Mouse (Mus musculus): ENCODE data around the gene Nell1.

The Nell1 gene

DNA sequence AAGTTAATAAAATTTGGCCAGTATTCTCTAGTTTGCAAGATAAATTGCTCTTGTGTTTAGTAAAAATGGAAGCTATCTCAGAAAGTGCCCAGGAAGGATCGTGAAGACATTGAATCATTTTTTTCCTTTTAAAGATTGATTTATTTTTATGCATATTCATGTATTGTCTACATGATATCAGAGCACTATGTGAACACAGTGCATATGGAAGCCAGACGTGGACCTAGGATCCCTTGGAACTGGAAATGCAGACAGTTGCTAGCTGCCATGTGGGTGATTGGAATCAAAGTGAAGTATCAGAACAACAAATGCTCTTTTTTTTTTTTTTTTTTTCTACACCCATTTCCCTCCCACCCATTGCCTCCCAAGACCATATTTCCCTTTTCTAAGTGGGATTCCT lies 79.0 kb downstream of the Nell1 start:
- no peak for DNase-seq

DNA sequence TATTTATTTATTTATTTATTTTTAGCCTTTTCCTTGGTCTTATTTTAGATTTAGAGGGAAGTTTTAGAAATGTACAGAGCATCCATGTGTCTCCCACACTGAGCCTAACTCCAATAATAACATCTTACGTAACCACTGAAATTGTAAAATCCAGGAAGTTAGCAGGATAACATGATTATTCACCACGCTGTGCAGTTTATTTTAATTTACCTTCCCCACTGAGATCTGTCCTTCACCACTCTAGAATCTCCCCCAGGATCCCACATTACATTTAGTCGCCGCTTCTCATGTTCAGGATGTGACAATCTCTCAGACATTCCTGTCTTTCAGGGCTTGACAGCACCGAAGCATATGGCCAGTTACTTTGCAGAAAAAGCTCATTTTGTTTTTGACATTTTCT lies 119.8 kb downstream of the Nell1 start:
- DNase-seq: no peak

DNA sequence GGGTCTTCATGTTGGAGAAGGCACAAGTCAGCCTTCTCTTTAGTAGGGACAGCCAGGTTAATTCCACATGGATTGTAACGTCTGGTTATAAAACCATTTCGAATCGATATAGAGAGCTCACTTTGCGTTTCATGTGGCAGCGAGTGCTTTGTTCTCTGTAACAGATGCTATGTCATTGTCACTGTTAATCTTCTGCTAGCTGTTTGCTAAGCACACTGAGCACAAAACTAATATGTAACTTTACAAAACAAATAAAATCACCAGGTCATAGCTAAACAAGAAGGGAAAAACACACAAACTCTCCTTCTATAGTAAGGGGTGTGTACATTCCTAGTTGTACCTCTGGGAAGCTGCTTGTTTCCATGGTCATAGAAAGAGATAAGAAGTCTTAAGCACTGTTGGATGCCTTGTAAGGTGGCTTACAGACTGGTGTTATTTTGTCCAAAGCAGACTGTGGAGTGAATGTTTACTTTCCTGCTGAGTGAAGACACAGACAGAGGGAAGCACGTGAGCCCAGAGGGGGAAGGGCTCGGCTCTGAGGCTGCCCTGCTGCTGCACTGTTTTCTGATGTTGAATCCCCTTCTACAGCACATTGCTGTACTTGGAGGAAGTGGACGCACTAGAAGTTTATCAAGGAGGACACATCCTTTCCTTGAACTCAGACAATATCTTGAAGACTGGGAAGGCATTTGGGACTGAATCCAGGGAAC lies 131.1 kb downstream of the Nell1 start:
- DNase-seq: no peak

DNA sequence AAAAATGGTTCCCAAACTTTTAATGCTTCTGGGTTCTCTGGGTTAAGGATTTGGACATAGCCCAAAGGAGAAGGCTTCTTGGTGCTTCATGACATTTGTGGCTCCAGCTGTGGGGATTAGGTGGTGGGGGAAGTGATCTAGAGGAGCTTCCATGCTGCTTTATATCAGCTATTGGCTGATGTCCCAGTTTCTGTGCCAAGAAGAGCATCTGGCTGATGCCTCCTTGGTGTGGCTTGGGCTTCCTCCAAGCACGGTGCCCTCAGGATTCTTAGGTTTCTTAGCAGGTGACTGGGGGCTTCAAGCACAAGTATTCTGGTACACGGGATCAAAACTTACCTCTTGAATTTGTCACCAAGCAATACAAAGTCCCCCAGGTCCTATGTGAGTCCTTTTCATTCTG lies 132.6 kb downstream of the Nell1 start:
- no peak for DNase-seq

DNA sequence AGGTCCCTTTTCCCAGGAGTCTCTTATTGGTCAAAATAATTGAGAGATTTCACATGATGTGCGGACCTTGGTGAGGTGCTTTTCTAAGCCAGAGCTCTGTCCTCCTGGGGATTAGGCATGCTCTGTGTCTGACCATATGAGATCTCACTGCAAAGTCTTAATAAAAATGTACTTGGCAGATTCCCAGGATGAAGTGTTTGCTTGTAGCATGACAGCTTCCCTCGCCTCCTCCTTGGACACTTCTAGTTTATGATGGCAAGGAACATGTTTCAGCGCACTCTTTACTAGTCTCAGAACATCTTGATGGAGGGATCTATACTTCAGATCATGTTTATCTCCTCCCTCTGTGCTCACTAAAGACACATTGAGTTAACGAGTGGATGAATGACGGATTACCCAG lies 143.7 kb downstream of the Nell1 start:
- no peak for DNase-seq

DNA sequence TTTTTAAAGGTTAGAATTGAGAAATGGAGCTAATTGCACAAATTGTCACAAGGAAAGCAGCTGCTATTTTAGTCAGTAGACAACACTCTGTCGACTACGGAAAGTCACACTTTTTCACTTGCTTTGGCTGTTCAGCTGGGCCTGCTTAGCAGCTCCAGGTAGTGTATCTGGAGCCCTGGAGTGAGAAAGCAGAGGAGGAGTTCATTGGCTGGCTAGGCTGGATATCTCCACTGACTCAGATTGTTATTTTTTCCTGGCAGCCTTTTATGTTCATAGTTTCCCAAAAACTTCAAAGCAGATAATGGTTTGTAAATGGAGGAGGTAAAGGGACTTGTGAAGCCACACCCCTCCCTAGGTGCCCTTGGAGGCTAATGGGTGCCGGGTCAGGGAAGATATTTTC lies 163.0 kb downstream of the Nell1 start:
- DNase-seq: no peak

DNA sequence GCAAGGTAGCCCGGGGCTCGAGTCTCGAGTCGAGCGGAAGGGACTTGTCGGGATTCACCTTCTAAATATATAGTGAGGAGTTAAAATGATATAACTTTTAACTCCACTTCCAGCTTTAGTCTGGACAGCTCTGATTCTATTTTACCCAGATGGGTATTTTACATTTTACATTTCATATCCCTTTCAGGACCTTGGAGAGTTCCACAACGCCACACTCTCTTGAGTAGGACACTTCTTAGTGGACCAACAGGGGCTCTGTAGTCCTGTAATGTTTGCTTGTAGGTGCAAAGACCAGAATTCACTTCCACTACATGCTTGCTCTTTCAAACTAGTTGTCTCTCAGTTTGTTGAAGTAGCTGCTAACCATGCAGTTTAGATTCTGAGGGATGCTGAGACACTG lies 174.7 kb downstream of the Nell1 start:
- no peak for DNase-seq

DNA sequence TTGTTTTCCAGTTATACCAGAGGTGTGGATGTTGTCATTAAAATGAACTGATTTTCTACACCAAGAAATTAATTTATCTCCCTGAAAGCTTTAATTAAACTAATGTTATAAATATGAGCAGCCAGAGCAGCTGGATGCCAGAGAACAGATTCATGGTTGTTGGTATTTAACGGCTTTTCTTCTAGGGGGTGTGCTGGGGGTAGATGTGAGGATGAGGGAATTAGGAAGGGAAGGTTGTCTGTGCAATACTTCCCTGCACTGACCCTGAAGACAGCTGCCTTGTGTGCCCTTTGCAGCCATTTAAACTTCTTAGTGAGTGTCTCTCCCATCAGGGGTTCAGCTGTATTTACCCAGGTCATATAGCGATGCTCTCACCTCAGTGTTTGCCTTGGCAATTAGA lies 176.2 kb downstream of the Nell1 start:
- DNase-seq: no peak

DNA sequence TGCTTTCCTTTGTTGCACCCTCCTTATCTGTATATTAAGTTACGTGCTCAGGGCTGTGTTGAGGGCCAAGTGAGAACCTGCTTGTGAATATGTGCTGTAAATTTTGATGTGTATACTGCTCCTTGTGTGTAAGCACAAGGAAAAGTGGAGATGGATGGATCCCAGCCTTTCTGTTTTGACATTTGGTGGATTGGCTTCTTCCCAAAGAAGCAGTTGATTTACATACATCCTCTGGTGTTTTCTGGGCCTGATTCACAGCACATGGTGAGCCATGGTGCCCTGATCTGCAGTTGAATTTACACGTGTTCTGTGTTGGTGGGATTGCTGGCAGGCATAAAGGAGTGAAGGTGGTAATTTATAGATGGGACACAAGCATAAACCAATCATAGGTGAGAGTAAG lies 179.0 kb downstream of the Nell1 start:
- DNase-seq: no peak

DNA sequence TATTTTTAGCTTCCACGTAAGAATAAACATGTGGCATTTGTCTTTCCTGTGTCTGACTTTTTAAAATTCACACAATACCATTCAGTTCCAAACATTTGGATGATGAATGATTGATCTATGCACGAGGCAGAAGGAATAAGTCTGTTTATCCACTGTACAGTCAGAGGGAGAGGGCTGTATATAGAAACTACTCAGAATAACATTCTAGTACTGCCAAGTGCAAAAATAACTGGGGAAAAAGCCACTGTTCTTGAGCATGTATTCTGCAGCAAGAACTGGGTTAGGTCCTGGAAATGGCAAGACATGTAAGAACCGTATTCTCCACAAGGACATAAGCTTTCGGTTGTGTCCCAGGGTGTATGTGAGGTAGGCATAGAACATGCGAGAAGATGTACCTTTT lies 187.9 kb downstream of the Nell1 start:
- no peak for DNase-seq

DNA sequence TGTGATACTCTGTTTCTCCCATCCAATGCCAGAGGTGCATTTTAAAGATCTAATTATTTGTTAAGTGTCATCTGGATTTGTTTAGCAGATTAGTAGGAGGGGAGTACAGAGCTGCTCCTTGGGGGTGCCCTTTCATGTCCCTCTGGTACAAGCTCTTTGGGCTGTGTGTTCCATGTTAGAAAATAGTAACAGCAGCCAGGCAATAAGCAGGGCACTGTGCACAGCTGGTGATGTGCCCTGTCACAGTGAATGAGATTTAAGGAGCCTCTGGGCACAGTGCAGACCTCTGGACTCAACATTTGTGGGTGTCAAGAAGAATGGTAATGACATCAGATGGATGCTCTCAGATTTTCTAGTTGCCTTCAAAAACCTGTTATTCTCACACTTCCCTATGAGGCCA lies 194.1 kb downstream of the Nell1 start:
- DNase-seq: no peak

DNA sequence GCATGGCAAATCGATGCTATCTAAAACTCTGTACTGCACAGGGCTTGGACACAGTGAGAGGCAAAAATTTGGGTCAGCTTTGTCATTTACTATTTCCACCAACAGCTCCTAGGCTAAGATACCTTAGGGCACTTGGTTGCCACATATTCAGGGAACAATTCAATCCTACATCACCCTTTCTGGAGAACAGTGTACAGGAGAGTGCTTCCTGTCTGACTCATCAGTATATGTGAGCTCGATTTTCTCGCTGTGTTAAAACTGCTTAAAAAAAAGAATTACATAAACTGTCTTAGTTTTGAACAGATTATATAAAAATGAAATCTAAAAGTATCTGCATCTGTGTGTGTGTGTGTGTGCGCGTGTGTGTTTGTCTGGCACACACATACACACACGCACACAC lies 211.6 kb downstream of the Nell1 start:
- DNase-seq: no peak

DNA sequence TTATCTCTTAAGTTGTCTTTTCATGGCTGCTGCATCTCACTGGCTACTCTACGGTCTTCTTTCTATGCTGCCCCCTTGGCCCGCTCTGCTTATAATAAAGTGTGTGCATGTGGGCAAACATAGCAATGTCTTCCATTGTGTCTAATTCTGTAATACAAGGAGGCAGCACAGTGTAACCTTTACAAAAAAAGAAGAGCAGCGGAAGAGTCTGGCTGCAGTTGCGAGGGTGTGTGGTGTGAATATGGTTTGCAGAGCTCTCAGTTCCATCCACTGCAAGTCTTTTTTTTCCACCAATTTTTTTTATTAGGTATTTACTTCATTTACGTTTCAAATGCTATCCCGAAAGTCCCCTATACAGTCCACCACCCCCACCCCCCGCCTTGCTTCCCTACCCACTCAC lies 219.3 kb downstream of the Nell1 start:
- no peak for DNase-seq

DNA sequence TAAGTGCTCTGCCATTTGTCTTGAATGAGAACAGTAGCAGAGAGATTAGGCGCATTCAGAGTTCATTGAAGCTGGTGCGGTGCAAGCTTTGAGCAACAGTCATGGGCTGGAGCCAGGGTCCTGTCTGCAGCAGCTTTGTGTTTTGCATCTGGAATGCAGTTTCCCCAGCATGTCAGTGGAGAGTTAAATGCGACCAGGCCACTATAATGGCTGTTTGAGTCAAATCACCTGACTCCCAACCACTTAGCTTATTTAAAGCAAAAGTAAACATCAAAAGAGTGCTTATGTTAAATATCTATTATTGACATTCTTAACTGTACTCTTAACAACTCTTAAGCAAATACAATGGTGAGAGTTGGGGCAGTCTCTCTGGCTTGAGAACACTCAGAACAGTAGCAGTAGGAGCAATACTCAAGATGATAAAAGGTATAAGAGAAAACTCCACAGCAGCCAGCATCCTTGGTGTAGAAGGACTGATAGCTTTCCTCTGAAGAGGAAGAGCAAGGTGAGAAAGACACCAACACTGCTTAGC lies 220.5 kb downstream of the Nell1 start:
- no peak for DNase-seq

DNA sequence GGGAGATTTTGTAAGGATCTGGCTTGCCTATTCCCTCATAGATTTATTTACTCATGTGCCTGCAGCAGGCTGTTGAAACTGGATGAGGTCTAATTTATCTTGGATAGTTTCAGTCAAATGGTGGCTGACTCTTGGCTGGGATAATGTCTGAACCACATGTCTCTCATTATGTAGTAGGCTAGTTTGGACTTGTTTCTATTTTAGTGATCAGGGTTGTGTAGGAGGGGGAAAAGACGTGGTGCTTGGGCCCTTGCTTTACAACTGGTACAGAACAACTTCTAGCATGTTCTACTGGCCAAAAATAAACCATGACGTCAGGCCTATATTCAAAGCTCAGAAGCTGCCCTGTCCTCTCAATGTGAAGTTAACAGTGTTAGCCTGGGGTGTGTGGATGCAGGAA lies 230.6 kb downstream of the Nell1 start:
- no peak for DNase-seq

DNA sequence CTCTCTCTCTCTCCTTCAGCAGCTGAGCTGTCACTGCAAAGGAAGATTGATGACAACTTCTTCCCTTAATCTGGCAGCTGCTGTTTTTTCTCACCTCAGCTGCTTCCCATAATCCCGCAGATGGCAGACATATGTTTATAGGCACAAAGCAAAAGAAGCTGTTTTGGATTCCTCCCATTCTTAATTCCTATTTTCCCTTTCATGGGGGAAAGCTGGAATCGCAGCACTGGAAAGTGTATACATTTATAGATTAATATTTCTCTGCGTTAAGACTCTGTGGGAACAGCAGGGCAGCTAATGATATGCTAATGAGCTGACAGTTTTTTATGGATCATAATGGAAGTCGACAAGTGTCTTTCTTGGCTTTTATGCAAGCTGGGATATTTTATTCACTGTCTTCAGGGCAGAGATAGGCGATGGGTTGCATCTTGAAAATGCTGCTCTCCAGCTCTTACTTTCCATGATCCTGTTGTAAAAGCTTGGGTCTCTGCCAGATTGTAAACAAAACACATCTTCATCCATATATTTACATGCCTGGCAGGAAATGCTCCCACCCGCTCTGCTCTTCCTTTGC lies 236.1 kb downstream of the Nell1 start:
- no peak for DNase-seq

DNA sequence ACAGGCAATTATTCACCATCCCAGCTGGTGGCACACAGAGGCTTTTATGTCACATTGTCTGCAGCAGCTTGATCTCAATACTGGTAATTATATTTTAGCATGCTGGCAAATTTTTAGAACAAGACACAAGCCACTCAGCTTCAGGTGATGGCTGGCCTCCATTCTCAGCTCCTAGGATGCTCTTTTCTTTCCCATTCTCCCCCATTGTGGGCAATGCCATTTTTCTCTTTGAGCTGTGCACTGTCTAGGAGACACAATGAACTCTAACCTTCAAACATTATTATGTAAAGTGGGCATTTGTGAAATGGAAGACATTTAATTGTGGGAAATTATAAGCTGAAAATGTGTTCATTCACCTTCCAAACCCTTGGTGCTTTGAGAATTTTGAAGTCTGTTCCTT lies 247.2 kb downstream of the Nell1 start:
- no peak for DNase-seq

DNA sequence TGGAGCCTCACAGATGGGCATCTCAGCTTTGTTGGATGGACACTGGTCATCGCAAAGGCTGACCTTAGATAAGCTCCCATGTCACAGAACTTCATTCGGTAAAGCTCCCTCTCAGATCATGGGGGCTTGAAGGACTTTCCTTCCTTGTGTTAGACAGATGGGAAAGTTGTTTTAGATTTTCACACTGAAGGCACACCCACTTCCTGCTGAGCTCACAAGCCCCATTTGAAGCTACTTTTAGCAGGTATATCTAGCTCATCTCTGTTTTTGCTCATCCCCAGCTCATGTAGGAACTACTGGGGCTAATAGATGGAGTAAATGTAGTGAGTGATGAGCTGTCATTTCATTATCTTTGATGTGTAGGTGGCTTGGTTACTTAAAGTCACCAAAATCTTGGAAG lies 252.0 kb downstream of the Nell1 start:
- no peak for DNase-seq

DNA sequence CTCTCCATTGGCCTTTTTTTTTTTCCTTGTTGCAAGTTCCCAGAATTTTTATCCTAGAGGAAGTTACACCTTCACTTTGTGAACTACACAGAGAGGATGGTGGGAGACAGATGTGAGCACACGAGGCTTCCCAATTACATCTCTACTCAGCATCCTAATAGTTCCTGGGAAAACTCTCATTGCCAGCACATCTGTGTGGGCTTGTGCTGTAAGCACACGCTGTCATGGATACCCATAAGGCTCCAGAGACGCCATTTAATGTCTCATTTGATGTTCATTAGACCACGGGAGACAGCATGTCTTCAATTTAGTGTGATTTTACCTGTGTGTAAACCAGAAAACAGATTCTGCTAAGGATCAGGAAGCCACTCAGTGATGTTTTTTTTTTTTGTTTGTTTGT lies 253.6 kb downstream of the Nell1 start:
- DNase-seq: no peak

DNA sequence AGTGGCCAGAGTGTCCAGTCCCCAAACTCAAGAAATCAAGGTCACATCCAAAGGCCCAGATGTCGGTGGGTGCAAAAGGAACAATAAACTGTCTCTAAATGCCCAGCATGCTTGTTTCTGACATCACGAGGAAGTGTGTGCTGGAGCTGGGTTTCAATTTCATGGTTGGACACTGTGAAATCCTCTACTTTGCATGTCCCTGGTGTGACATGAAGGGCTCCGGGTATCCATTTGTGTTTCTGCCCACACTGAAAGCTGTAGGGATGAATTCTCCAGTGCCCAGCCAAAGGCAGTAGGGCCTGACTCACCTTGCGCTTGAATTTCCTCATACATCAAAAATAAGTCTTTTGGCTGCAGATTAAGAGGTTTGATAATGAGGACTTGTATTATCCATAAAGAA lies 266.5 kb downstream of the Nell1 start:
- DNase-seq: no peak

DNA sequence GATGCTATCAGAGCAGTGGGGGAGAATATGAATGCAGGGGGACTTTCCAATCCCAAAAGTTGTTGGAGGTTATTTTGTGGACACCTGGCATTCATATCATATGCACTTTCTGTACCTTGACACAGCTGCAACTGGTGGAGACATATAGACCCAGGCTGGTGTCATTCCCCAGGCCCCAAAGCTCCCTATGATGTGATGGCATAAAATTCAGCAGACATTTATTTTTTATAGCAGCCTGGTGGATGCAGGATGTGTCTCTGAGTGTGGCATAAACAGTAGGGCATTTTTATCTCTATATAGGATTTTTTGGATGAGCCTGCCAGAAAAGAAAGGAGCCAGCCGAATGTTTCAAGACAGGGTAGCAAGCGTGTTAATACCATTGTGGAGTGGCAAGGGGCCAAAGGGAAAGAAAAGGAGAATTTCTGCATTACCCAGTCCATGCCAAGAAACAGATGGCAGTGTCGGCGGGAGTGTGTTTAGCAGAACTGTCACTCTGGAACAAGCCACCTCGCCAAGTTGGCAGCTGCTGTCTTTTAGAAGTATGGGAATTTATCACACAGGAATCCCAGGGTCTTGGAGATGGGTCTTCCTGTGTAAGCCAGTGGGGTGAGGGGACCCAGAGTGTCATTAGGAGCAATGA lies 267.1 kb downstream of the Nell1 start:
- DNase-seq: no peak

DNA sequence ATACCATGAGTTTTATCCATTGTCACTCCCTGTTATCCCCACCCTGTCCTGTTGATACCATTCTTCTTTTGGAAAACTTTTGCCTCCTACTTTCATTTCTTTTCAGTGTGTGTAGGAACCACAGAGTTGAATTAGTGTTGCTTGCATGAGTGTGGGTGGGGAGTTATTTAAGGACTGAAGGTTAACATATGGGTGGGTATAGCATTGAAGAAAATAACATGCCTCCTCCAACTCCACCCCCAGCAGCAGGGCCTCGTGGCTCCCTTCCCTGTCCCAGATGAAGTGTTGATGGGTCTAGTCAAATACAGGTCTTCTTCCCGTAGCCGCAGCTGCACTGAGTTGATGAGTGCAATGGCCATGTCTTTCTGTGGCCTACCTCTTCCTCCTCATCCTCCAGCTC lies 278.5 kb downstream of the Nell1 start:
- no peak for DNase-seq

DNA sequence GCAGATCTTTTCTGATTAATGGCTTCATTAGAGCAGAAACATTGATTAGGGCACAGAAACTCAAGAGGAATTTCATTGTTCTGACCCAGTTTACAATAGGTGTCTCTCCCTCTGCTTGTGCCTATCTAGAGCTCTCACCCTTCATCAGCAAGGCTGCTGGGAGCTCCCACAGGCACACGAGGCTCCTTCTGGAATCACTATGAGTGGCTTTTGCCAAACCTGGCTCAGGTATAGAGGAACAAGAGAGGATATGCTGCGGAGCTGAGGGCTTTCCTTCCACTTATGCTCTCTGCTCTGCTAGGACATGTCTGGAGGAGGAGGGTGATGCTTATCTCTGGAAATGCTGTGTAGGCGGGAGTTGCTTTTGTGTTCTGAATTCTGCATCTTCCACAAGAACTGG lies 285.4 kb downstream of the Nell1 start:
- no peak for DNase-seq

DNA sequence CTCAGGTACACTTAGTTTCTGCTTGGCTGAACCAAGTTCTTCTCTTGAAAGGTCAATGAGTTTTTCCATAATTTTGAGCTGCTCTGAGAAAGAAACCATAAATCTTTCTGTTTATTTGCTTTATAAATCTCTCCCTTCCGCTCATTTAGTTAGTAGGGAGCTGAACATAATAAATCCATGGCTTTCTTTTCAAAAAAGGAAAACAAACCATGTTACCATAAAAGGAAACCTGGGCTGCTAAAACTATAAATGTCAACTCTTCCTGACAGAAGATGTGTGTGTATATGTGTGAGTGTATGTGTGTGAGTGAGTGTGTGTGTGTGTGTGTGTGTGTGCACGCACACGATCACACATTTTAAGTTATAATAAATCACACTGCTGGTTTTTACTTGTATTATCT lies 320.8 kb downstream of the Nell1 start:
- DNase-seq: no peak

DNA sequence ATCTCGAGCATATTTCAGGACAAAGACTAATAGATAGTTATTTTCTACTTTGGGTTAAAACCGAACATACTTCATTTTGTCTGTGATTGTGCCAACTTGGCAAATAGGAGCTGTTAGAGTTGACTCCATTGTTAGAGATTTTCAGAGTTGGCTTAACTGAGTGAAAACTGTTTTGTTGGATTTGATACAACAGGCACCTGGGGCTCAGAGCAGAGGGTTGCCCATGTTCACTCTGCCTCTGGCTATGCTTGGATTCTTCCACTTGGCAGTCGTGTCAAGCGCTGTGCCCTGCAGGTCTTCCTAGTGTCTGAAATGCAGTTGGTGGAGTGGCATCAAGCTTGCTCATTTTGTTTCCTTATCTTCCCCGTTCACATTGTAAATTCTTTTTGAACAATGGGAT lies 363.6 kb downstream of the Nell1 start:
- no peak for DNase-seq

All from thymus, postnatal 36 days (tissue).